Mouse (Mus musculus) right cerebral cortex, postnatal 36 days (tissue): Measurements from ENCODE around the gene Fbxo45.

Experiments
- DNase-seq, 2 experiments: peaks; one replicate each; pipeline ENCODE4 v3.0.0; 2022; ENCODE audit warnings: low spot score in 2 of 2, mixed read lengths in 1 of 2

The Fbxo45 gene

DNA sequence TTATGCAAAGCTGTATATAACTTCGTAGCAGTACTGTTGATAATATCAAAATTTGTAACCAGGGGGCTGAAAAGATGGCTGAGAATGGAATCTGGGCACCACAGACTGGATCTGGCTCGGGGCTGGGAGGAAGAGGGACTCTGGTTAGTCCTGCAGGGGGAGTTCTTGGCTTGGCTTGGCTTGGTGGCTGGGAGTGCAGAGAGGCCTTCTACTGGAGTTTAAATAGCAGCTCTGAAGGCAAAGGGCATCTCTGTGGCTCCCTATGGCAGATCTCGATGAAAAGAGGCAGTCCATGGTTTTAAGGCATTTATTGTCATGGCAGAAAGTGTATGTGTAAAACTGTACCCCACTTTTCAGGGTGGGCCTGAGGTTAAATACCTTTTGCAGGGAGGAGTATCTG, 42.1 kb downstream of the Fbxo45 start:
- no peak for DNase-seq

DNA sequence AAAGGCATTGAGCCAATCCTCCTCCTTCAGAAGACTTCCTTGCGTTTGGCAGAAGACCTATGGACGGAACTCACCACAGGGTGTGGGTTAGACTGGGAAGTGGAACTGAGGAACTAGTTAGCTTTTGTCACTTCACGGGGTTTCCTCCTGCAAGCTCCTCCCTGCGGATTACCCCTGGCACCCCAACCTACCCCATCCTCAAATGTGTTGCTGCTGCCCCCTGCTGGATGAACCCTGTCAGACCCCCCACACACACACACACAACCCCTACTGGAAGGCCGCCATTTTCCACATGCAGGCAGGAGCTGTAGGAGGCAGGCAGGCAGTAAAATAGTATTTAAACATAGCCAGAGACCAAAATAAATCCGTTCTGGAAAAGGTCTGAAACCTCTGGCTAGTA, 44.3 kb downstream of the Fbxo45 start:
- peak in 1 of 2 experiments; percentile 14 for DNase-seq

GRCm38 (mm10) chr16:32201004-32201325, 46.0 kb downstream of the Fbxo45 start:
- no peak for DNase-seq

GRCm38 (mm10) chr16:32200256-32201003, 46.5 kb downstream of the Fbxo45 start:
- no peak for DNase-seq

- DNase-seq, result no peak
Measured at GRCm38 (mm10) chr16:32190011-32190441, 56.9 kb downstream of the Fbxo45 start.

GRCm38 (mm10) chr16:32189109-32189508, 57.8 kb downstream of the Fbxo45 start:
- DNase-seq, result no peak

DNA sequence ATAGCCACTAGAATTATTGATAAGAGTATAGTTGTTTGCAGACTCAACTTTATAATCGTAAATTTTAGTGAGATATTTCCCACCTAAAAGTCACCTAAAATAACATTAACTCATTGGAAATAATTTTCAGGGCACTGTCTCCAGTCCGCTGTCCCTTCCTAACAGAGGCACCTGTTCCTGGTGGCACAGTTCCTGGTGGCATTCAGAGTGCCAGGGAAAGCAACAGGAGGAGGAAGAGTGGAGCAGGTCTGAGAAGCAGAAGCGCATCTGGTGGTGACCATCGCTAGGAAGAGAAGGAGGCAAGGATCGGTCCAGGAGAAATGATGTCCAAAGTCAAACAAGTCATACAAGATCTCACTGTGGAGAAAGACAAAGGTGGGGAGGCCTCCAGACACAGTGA, 60.9 kb downstream of the Fbxo45 start:
- DNase-seq, result no peak
